Mouse (Mus musculus) heart, postnatal 0 days (tissue): ENCODE results near the gene Haus6.

ENCODE experiments used
- CTCF ChIP-seq: IDR thresholded peaks from 2 replicates; pipeline ENCODE4 v1.5.1; 2016; ENCODE audit warnings: antibody characterized with exemption, control low read depth, low read depth
- EP300 ChIP-seq: IDR thresholded peaks from 2 replicates; pipeline ENCODE4 v1.6.1; 2016; ENCODE audit warnings: antibody characterized with exemption, low read depth

- TF ChIP-seq CTCF (peak; percentile 64), EP300 (no peak)
These were observed 40.0 kb upstream of the Haus6 start for GRCm38 (mm10) chr4:86651686-86652384.
